Mouse (Mus musculus): ENCODE measurements around the gene Gpatch4.

- TF ChIP-seq CTCF (IDR thresholded peaks at IDR 0.05; ENCODE audit: low read depth, low read length): no peak
- no peak for TF ChIP-seq POLR2A (IDR thresholded peaks at IDR 0.05; ENCODE audit: extremely low read depth, insufficient read depth, low read length)
These were observed 47.7 kb downstream of the Gpatch4 start for GRCm38 (mm10) chr3:88090616-88091015.
